Mouse (Mus musculus): ENCODE results near the gene Hist1h4k.

GRCm38 (mm10) chr13:21717397-21718357 lies 32.6 kb downstream of the Hist1h4k start, which contains the start of gene Hist1h3h:
- TF ChIP-seq POLR2AphosphoS2 (IDR thresholded peaks at IDR 0.05; ENCODE audit: insufficient read length, low read depth) (peak; percentile 89), POLR2A (IDR thresholded peaks at IDR 0.05; ENCODE audit: insufficient read length, low read depth) (peak; percentile 79)

Measured in myocyte (in vitro differentiated cells).